Mouse (Mus musculus): ENCODE data around the gene Hectd1. TPM values are rescaled to one million over a fixed set of nuclear protein-coding genes. Genes with fewer than 3 reads are reported as not detected.

Gene Hectd1
- polyA plus RNA-seq, 1 experiment = 12.8 TPM

DNA sequence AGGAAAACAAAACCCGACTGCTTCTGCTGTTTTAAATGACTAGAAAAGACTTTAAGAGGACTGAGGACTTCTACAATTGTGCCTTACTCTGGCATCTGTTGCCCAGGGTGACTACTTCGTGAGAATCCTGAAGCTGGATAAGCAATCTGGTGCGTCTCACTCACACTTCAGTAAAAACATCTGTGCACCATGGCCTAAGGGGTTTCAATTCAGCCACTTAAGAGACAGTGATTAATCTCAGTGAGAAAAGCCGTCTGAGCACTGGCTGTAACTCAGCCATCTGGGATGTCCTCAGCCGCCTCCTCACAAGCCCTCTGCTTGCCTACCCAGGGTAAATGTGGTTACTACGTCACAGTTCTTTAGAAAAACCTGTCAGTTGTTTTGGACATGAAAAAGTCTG is 84.4 kb downstream of the Hectd1 start:
- H3K27me3 ChIP-seq (ENCODE audit: control insufficient read depth, insufficient read depth, low read length) = no peaks in the 10 kb centered on the region
- DNase-seq (ENCODE audit: low read depth in 1 of 2, low spot score in 2 of 2) = no peak
- peaks cover 43% of the 10 kb centered on the region for H3K36me3 ChIP-seq (ENCODE audit: control insufficient read depth, insufficient read depth, low read length)
- no peak overlapping the region for H3K4me3 ChIP-seq (ENCODE audit: extremely low read depth, insufficient read depth, insufficient read length)
- TF ChIP-seq POLR2A (IDR thresholded peaks at IDR 0.05; ENCODE audit: low read depth, low read length) (no peak), CTCF (IDR thresholded peaks at IDR 0.05; ENCODE audit: extremely low read depth, insufficient read depth, insufficient read length, insufficient replicate concordance) (no peak)
- no peaks in the 10 kb centered on the region for H3K4me1 ChIP-seq (ENCODE audit: control insufficient read depth, insufficient read depth, insufficient read length)
- H3K27ac ChIP-seq (ENCODE audit: insufficient read depth, low read length) = no peak overlapping the region
- WGBS = 93% methylated on average over 6 of the region's 6 CpGs

DNA sequence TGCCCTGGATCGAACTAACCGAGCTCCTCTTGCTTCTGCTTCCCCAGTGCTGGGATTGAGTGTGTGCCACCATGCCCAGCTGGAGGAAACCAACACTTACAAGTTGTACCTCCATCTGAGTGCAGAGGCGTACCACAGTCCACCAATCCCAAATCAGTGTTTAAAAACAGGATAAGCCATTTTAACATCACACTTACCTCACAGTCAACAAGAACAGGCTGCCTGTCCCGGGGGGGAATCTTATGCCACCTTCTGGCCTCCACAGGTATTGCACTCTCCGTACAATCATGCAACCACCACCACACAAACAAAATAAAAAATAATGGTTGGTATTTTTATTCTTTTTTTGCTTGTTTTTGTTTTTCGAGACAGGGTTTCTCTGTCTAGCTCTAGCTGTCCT is 87.6 kb downstream of the Hectd1 start:
- no peak overlapping the region for H3K4me3 ChIP-seq (ENCODE audit: extremely low read depth, insufficient read depth, insufficient read length)
- H3K27ac ChIP-seq (ENCODE audit: insufficient read depth, low read length) = no peak overlapping the region
- TF ChIP-seq POLR2A (IDR thresholded peaks at IDR 0.05; ENCODE audit: low read depth, low read length) (no peak), CTCF (IDR thresholded peaks at IDR 0.05; ENCODE audit: extremely low read depth, insufficient read depth, insufficient read length, insufficient replicate concordance) (peak; percentile 42; the same call in 1 of the 2 replicates)
- no peak for DNase-seq (ENCODE audit: low read depth in 1 of 2, low spot score in 2 of 2)
- WGBS = 83% methylated on average over 6 of the region's 6 CpGs
- peaks cover 27% of the 10 kb centered on the region for H3K36me3 ChIP-seq (ENCODE audit: control insufficient read depth, insufficient read depth, low read length)
- H3K4me1 ChIP-seq (ENCODE audit: control insufficient read depth, insufficient read depth, insufficient read length) = no peaks in the 10 kb centered on the region
- H3K27me3 ChIP-seq (ENCODE audit: control insufficient read depth, insufficient read depth, low read length) = no peaks in the 10 kb centered on the region

DNA sequence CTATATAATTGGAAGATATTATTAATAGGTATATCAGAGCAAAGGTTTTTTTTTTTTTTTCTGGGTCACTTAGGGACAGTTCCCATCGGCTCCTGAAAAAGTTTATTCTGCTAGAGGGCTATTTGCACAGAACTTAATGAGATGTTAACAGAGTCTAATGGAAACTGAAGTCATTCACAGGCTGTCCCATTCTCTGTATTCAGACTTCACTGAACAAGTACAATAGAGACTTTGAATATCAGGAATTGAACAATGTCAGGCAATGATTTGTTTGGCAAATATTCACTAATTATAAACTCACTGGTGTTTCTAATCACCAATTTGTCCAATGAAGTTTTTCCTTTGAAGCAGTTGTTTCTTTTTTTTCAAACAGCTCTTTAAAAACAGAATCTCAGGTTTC is 92.5 kb downstream of the Hectd1 start:
- no peak for DNase-seq (ENCODE audit: low read depth in 1 of 2, low spot score in 2 of 2)
- Histone ChIP-seq H3K27ac (ENCODE audit: insufficient read depth, low read length) (no peak overlapping the region), H3K4me3 (ENCODE audit: extremely low read depth, insufficient read depth, insufficient read length) (no peak overlapping the region), H3K27me3 (ENCODE audit: control insufficient read depth, insufficient read depth, low read length) (no peaks in the 10 kb centered on the region), H3K4me1 (ENCODE audit: control insufficient read depth, insufficient read depth, insufficient read length) (no peaks in the 10 kb centered on the region), H3K36me3 (ENCODE audit: control insufficient read depth, insufficient read depth, low read length) (peaks cover 2% of the 10 kb centered on the region; the same call in 1 of the 2 replicates)
- whole genome bisulfite sequencing = 98% methylated on average over 1 of the region's 1 CpGs
- no peak for TF ChIP-seq CTCF (IDR thresholded peaks at IDR 0.05; ENCODE audit: extremely low read depth, insufficient read depth, insufficient read length, insufficient replicate concordance)
- TF ChIP-seq POLR2A (IDR thresholded peaks at IDR 0.05; ENCODE audit: low read depth, low read length) = no peak

DNA sequence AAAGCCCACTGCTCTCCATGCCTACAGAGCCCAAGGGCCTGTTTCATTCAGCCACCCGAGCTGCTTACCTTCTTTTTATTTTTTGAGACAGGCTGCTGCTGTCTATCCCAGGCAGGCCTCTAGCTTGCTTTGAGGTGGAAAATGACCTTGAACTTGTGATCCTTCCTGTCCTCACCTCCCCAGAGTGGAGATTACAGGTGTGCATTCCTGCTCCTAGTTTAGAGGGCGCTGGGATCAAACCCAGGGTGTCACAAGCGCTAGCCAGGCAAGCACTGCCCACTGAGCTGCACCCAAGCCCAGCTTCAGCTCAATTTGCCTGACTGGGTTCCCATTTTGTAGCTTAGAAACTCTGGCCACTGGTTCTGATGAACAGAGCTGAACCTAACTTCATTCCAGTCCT is 93.0 kb downstream of the Hectd1 start:
- no peak for DNase-seq (ENCODE audit: low read depth in 1 of 2, low spot score in 2 of 2)
- no peak overlapping the region for H3K4me3 ChIP-seq (ENCODE audit: extremely low read depth, insufficient read depth, insufficient read length)
- no peak overlapping the region for H3K27ac ChIP-seq (ENCODE audit: insufficient read depth, low read length)
- 92% methylated on average over 3 of the region's 3 CpGs for WGBS
- no peaks in the 10 kb centered on the region for H3K27me3 ChIP-seq (ENCODE audit: control insufficient read depth, insufficient read depth, low read length)
- H3K4me1 ChIP-seq (ENCODE audit: control insufficient read depth, insufficient read depth, insufficient read length) = no peaks in the 10 kb centered on the region
- no peak for TF ChIP-seq POLR2A (IDR thresholded peaks at IDR 0.05; ENCODE audit: low read depth, low read length)
- no peak for TF ChIP-seq CTCF (IDR thresholded peaks at IDR 0.05; ENCODE audit: extremely low read depth, insufficient read depth, insufficient read length, insufficient replicate concordance)
- H3K36me3 ChIP-seq (ENCODE audit: control insufficient read depth, insufficient read depth, low read length) = peaks cover 2% of the 10 kb centered on the region; the same call in 1 of the 2 replicates

DNA sequence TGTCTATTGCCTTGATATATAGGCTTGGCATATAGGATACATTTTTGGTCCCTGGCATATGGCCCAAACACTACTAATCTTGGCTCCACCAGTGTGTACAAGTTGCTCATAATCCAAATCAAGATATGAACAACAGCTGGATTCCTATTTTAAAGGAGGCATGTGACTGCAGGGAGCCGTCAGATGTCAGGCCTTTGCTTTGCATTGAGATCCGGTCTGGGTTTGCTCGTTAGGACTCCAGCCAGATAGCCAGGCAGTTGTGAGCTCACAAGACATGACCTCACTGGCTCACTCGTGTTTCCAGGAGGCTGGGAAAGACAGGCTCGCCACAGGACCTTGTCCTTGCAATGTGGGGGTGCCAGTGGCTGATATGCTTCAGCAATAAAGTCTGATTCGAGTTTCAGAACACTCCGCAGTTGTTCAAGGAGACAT is 93.5 kb downstream of the Hectd1 start:
- Histone ChIP-seq H3K4me1 (ENCODE audit: control insufficient read depth, insufficient read depth, insufficient read length) (no peaks in the 10 kb centered on the region), H3K36me3 (ENCODE audit: control insufficient read depth, insufficient read depth, low read length) (peaks cover 3% of the 10 kb centered on the region; the same call in 1 of the 2 replicates), H3K27ac (ENCODE audit: insufficient read depth, low read length) (no peak overlapping the region), H3K4me3 (ENCODE audit: extremely low read depth, insufficient read depth, insufficient read length) (no peak overlapping the region), H3K27me3 (ENCODE audit: control insufficient read depth, insufficient read depth, low read length) (no peaks in the 10 kb centered on the region)
- 80% methylated on average over 7 of the region's 7 CpGs for WGBS
- TF ChIP-seq CTCF (IDR thresholded peaks at IDR 0.05; ENCODE audit: extremely low read depth, insufficient read depth, insufficient read length, insufficient replicate concordance) (no peak), POLR2A (IDR thresholded peaks at IDR 0.05; ENCODE audit: low read depth, low read length) (no peak)
- no peak for DNase-seq (ENCODE audit: low read depth in 1 of 2, low spot score in 2 of 2)

DNA sequence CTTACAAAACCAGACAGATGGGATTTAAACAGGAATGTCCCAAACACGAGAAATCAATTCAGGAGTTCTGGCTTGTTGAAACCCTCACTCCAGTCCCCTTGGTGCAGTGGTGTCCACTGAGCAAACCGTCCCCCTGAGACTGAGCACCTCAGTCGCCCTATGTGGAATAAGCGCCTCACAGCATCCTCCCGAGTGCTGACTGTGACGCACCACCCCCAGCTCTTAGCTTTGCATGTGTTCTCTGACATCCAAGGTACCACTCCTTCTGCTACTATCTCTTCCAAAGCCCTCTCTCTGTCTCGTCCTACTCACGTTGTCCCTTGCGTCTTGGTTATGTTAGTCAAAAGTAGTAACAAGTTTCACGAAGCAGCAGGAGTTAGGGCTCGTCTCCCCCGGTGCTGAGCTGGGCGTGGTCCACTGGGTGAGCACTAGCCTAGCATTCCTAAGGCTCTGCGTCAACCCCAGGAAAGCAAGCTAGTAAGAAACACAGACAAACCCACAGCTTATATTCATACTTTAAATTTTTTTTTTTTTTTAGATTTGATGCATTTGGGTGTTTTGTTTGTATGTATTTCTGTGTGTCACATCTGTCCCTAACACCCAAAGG is 94.6 kb downstream of the Hectd1 start:
- Histone ChIP-seq H3K27ac (ENCODE audit: insufficient read depth, low read length) (no peak overlapping the region), H3K36me3 (ENCODE audit: control insufficient read depth, insufficient read depth, low read length) (peaks cover 3% of the 10 kb centered on the region; the same call in 1 of the 2 replicates), H3K4me1 (ENCODE audit: control insufficient read depth, insufficient read depth, insufficient read length) (no peaks in the 10 kb centered on the region), H3K27me3 (ENCODE audit: control insufficient read depth, insufficient read depth, low read length) (no peaks in the 10 kb centered on the region), H3K4me3 (ENCODE audit: extremely low read depth, insufficient read depth, insufficient read length) (no peak overlapping the region)
- WGBS = 92% methylated on average over 14 of the region's 14 CpGs
- DNase-seq (ENCODE audit: low read depth in 1 of 2, low spot score in 2 of 2) = no peak
- TF ChIP-seq CTCF (IDR thresholded peaks at IDR 0.05; ENCODE audit: extremely low read depth, insufficient read depth, insufficient read length, insufficient replicate concordance) (no peak), POLR2A (IDR thresholded peaks at IDR 0.05; ENCODE audit: low read depth, low read length) (no peak)

DNA sequence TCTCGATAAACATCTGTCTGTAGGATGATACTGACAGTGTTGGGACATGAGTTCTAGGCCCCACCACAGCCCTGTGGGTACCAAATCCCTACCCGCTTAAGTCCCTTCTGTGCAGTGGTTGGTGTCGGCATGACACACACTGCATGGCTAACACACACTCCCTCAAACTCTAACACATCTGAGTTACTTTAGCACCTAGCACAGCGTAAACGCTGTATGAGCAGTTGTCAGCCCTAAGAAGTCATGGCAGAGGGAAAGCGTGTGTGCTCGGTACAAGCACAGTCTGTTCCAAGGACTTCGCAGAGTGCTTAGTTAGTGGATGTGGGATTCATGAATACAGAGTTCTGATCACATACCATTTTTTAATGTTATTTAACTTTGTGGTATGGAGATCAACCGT is 99.5 kb downstream of the Hectd1 start:
- DNase-seq (ENCODE audit: low read depth in 1 of 2, low spot score in 2 of 2) = no peak
- Histone ChIP-seq H3K27ac (ENCODE audit: insufficient read depth, low read length) (no peak overlapping the region), H3K4me3 (ENCODE audit: extremely low read depth, insufficient read depth, insufficient read length) (no peak overlapping the region), H3K27me3 (ENCODE audit: control insufficient read depth, insufficient read depth, low read length) (no peaks in the 10 kb centered on the region), H3K36me3 (ENCODE audit: control insufficient read depth, insufficient read depth, low read length) (peaks cover 4% of the 10 kb centered on the region; the same call in 1 of the 2 replicates), H3K4me1 (ENCODE audit: control insufficient read depth, insufficient read depth, insufficient read length) (no peaks in the 10 kb centered on the region)
- no peak for TF ChIP-seq CTCF (IDR thresholded peaks at IDR 0.05; ENCODE audit: extremely low read depth, insufficient read depth, insufficient read length, insufficient replicate concordance)
- TF ChIP-seq POLR2A (IDR thresholded peaks at IDR 0.05; ENCODE audit: low read depth, low read length) = no peak
- 95% methylated on average over 9 of the region's 9 CpGs for WGBS

Measured in spleen, adult 2 months (tissue).